Mouse (Mus musculus) testis, postnatal 14 days (tissue): ENCODE data around the gene Anapc1.

Experiments used
- DNase-seq: peaks from one replicate; pipeline ENCODE4 v3.0.0; 2021; ENCODE audit warnings: low spot score

The Anapc1 gene

GRCm38 (mm10) chr2:128686921-128687557 is at the start of gene Anapc1:
TSS of gene Anapc1 (minus strand) at chr2:128687391.
- DNase-seq, result peak; percentile 92

GRCm38 (mm10) chr2:128735089-128735488 is 47.9 kb upstream of the Anapc1 start:
- no peak for DNase-seq

- no peak for DNase-seq
Measured at GRCm38 (mm10) chr2:128731951-128732350, 44.8 kb upstream of the Anapc1 start.

- DNase-seq, result no peak
Measured at GRCm38 (mm10) chr2:128731514-128731913, 44.3 kb upstream of the Anapc1 start.

- DNase-seq, result no peak
Measured at GRCm38 (mm10) chr2:128729141-128729540, 42.0 kb upstream of the Anapc1 start.

- no peak for DNase-seq
Measured at GRCm38 (mm10) chr2:128728066-128728465, 40.9 kb upstream of the Anapc1 start.

- no peak for DNase-seq
Measured at GRCm38 (mm10) chr2:128727552-128727951, 40.4 kb upstream of the Anapc1 start.

- no peak for DNase-seq
Measured at GRCm38 (mm10) chr2:128726626-128727025, 39.4 kb upstream of the Anapc1 start.

GRCm38 (mm10) chr2:128726067-128726466 is 38.9 kb upstream of the Anapc1 start:
- DNase-seq, result no peak

- no peak for DNase-seq
Measured at GRCm38 (mm10) chr2:128722106-128722710, 35.0 kb upstream of the Anapc1 start.

GRCm38 (mm10) chr2:128719380-128719779 is 32.2 kb upstream of the Anapc1 start:
- no peak for DNase-seq

GRCm38 (mm10) chr2:128715979-128716378 is 28.8 kb upstream of the Anapc1 start:
- no peak for DNase-seq

GRCm38 (mm10) chr2:128714724-128715241 is 27.6 kb upstream of the Anapc1 start:
- DNase-seq, result no peak

GRCm38 (mm10) chr2:128713548-128714003 is 26.4 kb upstream of the Anapc1 start:
- no peak for DNase-seq

GRCm38 (mm10) chr2:128712940-128713339 is 25.7 kb upstream of the Anapc1 start:
- DNase-seq, result no peak

- DNase-seq, result no peak
Measured at GRCm38 (mm10) chr2:128710609-128711008, 23.4 kb upstream of the Anapc1 start.

GRCm38 (mm10) chr2:128709264-128709663 is 22.1 kb upstream of the Anapc1 start:
- DNase-seq, result no peak

- DNase-seq, result no peak
Measured at GRCm38 (mm10) chr2:128704474-128704873, 17.3 kb upstream of the Anapc1 start.

- peak; percentile 51 for DNase-seq
Measured at GRCm38 (mm10) chr2:128699201-128699885, 12.2 kb upstream of the Anapc1 start.

GRCm38 (mm10) chr2:128698693-128699181 is 11.5 kb upstream of the Anapc1 start, which contains the start of gene Mertk:
TSS of gene Mertk (plus strand) at chr2:128698956.
- peak; percentile 89 for DNase-seq

GRCm38 (mm10) chr2:128698140-128698692 is 11.0 kb upstream of the Anapc1 start:
- DNase-seq, result peak; percentile 81

- DNase-seq, result no peak
Measured at GRCm38 (mm10) chr2:128697566-128697965, 10.4 kb upstream of the Anapc1 start.
